Mouse (Mus musculus) embryonic fibroblast, embryonic 13.5 days (primary cell): Measurements from ENCODE around the gene Bod1l. TPM values are rescaled to one million over a fixed set of nuclear protein-coding genes. Genes with fewer than 3 reads are reported as not detected.

Experiments used
- H3K27ac ChIP-seq: 2 replicates; pipeline ENCODE4 v1.5.1; 2012; ENCODE audit warnings: low read length, control low read depth, inconsistent platforms; ENCODE audit not compliant: insufficient read depth
- H3K4me1 ChIP-seq: 2 replicates; pipeline ENCODE4 v1.6.1; 2011; ENCODE audit warnings: low read length; ENCODE audit not compliant: control insufficient read depth, insufficient read depth
- H3K4me3 ChIP-seq: 2 replicates; pipeline ENCODE4 v1.5.1; 2011; ENCODE audit warnings: mild to moderate bottlenecking, control low read depth, low read length; ENCODE audit not compliant: insufficient read depth
- CTCF ChIP-seq: IDR thresholded peaks from 2 replicates; pipeline ENCODE4 v1.5.1; 2011; ENCODE audit warnings: mild to moderate bottlenecking, control low read depth, low read length, moderate library complexity, borderline replicate concordance; ENCODE audit not compliant: insufficient read depth
- POLR2A ChIP-seq: IDR thresholded peaks from 2 replicates; pipeline ENCODE4 v1.6.1; 2011; ENCODE audit warnings: low read depth, mild to moderate bottlenecking, control low read depth, low read length, moderate library complexity
- polyA plus RNA-seq: library from polyadenylated mRNA; stranded (reverse); fragments of >200 nt; gene quantifications from 2 replicates; pipeline ENCODE4 v1.2.4, GENCODE M21; 2011; ENCODE audit warnings: low read depth; ENCODE audit not compliant: missing spikeins, insufficient read length

Bod1l gene
- polyA plus RNA-seq, 1 experiment, result 27.4 TPM

GRCm38 (mm10) chr5:41767296-41768200 is 76.6 kb downstream of the Bod1l start:
- H3K4me3 ChIP-seq, result no peak overlapping the region
- H3K4me1 ChIP-seq, result no peaks in the 10 kb centered on the region
- TF ChIP-seq POLR2A (no peak), CTCF (no peak)
- no peak overlapping the region for H3K27ac ChIP-seq

DNA sequence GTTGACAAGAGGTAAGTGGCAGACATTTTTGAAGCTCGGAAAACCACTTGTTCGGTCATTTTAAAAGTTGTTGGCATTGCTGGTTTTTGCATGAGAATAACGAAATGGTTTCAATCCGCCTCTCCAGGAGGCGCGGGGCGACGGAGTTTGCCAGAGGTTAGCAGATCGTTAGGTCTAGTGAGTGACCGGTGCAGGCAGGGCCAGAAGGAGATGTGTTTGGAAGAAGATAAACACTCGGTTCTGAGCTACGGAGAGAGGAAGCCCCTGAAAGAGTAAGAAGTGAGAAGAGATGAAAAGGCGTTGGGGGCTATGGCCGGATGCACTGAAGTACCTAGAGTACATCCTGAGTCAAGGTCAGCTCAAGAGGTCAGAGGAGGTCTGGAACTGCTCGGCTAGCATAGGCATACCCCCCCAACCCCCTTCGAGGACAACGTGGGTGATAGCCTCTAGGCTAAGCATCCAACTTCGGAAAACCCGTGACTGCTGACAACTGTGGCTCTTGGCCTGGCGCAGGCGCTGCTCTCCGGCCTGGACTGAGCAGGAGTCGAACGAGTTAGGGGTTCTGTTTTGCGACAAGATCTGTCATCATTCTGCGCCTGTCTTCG is 77.6 kb downstream of the Bod1l start:
- Histone ChIP-seq H3K4me1 (no peaks in the 10 kb centered on the region), H3K4me3 (no peak overlapping the region), H3K27ac (no peak overlapping the region)
- no peak for TF ChIP-seq CTCF

GRCm38 (mm10) chr5:41765626-41766405 is 78.3 kb downstream of the Bod1l start:
- TF ChIP-seq CTCF (no peak), POLR2A (no peak)
- H3K27ac ChIP-seq, result no peak overlapping the region
- H3K4me1 ChIP-seq, result no peaks in the 10 kb centered on the region
- H3K4me3 ChIP-seq, result no peak overlapping the region

- Histone ChIP-seq H3K27ac (no peak within 1 kb of the TSS), H3K4me1 (no peaks in the 10 kb centered on the region), H3K4me3 (peak within 1 kb of the TSS; percentile 49)
- TF ChIP-seq CTCF (no peak), POLR2A (no peak)
These were observed 80.1 kb downstream of the Bod1l start, which contains the start of gene Nkx3-2 for GRCm38 (mm10) chr5:41763731-41764721. Nkx3-2 (minus strand) TSS chr5:41764501.

DNA sequence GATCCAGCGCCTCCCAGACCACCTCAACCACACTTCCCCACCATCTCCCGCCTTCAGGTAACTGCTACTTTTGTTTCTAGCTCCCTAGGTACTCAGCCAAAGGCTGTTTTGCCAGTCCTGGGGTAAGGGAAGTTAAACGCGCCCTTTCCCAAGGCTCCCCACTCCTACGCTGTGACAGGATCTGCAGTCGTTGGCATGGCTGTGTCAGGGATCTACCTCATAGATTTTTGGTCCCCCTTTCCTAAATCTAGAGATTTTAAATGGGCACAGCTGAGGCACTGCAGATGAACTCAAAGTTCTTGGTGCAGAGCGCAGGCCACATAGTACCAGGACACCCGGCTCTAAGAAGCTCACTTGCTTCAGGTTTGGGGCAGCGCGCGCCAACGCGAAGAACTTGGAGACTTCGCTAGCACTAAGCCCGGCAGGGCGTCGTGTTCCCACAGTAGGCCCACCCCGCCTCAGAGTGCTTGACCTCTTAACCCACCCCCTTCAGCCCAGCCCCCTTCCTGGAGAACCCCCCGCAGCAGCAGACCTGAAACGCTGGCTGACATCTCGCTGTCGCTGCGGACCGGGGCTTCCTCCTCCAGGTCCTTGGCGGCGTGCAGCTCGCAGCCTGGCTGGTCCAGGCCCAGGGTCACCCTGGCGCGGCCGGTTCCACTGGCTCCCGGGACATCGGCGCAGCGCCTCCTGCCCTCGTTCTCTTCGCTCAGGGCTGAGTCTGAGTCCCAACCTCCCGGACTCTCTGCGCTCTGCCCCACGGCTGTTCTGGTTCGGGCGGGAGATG is 81.0 kb downstream of the Bod1l start:
- Histone ChIP-seq H3K4me3 (peak overlapping the region; percentile 49), H3K4me1 (no peaks in the 10 kb centered on the region), H3K27ac (no peak overlapping the region)
- no peak for TF ChIP-seq POLR2A
- no peak for TF ChIP-seq CTCF

- TF ChIP-seq CTCF (no peak), POLR2A (no peak)
- Histone ChIP-seq H3K4me1 (no peaks in the 10 kb centered on the region), H3K4me3 (peak overlapping the region; percentile 3; the same call in 1 of the 2 replicates), H3K27ac (no peak overlapping the region)
These were observed 81.8 kb downstream of the Bod1l start for GRCm38 (mm10) chr5:41762141-41762946.

- no peak for TF ChIP-seq CTCF
- no peak overlapping the region for H3K27ac ChIP-seq
- H3K4me3 ChIP-seq, result no peak overlapping the region
- no peaks in the 10 kb centered on the region for H3K4me1 ChIP-seq
These were observed 82.5 kb downstream of the Bod1l start for GRCm38 (mm10) chr5:41761509-41762140.
